Mouse (Mus musculus): ENCODE data around the gene Olfr279.
"Not testable (repeated sequence)": the region's sequence is repeated elsewhere in the genome, so short reads cannot be mapped to it uniquely, and the experiment has no call there.

Olfr279 gene

DNA sequence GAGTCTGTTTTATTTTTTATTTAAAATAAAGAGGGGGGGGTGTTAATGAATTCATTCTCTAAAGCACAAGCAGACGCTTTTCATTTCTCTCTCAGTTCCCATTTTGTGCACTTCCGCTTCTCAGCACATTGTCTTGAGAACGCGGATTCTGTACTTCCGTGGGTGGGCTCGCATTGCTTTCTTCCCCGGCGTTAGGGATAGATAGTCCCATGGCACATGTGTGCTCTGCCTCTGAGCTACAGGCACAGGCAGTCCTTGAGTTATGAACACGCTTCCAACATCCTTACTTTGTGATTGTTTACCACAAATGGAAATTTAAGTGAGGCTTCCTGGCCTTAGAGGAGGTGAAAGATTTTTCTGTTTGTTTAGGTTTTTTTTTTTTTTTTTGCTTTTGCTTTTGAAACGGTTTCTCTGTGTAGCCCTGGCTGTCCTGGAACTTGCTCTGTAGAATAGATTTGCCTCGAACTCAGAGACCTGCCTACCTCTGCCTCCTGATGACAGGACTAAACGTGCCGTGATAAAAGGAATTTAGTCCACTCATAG, 19.3 kb downstream of the Olfr279 start:
- DNase-seq (ENCODE audit: low spot score): no peak

GRCm38 (mm10) chr15:98512232-98512631, 20.0 kb downstream of the Olfr279 start:
- DNase-seq (ENCODE audit: low spot score): no peak

- peak; percentile 40 for DNase-seq (ENCODE audit: low spot score)
These were observed 20.7 kb downstream of the Olfr279 start for GRCm38 (mm10) chr15:98512799-98513321.

- DNase-seq (ENCODE audit: low spot score): not testable (repeated sequence)
These were observed 21.5 kb downstream of the Olfr279 start for GRCm38 (mm10) chr15:98513676-98514075.

- no peak for DNase-seq (ENCODE audit: low spot score)
These were observed 21.9 kb downstream of the Olfr279 start for GRCm38 (mm10) chr15:98514146-98514545.

DNA sequence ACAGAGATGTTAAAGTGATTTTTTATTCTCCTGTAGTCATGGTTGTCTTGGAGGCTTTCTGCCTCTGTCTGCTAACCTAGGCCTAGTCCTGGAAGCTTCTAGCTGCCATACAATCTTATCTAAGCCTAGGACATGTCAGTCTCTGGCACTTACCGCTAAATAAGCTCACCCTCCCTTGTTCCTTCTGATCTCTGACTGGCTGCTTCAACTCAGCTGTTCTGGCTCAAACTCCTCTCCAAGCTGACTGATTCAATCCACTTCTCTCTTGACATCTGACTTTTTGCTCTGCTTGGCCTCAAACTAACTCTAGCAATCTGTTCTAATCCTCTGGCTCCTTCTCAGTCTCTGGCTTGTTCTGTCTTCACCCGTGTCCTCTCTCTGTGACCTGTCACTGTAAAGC, 22.6 kb downstream of the Olfr279 start:
- not testable (repeated sequence) for DNase-seq (ENCODE audit: low spot score)

- peak; percentile 49 for DNase-seq (ENCODE audit: low spot score)
These were observed 25.5 kb downstream of the Olfr279 start for GRCm38 (mm10) chr15:98517380-98518355.

DNA sequence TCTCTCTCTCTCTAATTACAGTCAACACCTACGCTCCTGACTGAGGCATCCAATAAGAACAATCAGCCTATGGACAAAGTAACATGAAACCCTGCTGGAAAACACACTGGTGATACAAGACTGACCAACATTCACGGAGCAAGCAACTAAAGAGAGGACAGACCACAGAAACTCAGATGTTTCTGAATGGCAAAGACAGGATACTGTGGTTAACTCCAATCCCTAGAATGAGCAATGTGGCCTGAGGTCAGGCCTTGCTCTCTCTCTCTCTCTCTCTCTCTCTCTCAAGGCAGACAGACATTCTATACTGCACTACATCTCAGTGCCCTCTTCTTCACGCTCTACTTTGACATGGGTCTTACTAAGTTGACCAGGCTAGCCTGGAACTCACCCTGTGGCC, 29.0 kb downstream of the Olfr279 start:
- DNase-seq (ENCODE audit: low spot score): no peak

DNA sequence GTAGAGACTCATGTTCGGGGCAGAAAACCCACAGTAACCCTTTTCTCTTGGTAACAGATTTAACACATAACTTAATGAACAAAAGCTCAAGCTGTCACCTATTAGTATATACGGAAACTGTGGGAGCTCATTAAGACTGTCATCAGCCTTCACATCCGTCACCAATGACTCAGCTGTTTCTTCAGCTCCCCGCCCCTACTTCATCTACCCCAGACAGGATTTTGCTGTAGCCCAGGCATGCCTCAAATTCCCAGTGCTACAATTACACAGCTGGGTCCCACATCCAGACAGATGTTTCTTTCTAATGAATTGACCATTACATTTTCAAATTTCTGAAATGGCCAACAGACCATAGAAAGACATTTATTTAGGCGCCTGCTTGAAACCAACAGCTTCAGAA, 33.9 kb downstream of the Olfr279 start:
- no peak for DNase-seq (ENCODE audit: low spot score)

GRCm38 (mm10) chr15:98527056-98527771, 35.0 kb downstream of the Olfr279 start:
- no peak for DNase-seq (ENCODE audit: low spot score)

DNA sequence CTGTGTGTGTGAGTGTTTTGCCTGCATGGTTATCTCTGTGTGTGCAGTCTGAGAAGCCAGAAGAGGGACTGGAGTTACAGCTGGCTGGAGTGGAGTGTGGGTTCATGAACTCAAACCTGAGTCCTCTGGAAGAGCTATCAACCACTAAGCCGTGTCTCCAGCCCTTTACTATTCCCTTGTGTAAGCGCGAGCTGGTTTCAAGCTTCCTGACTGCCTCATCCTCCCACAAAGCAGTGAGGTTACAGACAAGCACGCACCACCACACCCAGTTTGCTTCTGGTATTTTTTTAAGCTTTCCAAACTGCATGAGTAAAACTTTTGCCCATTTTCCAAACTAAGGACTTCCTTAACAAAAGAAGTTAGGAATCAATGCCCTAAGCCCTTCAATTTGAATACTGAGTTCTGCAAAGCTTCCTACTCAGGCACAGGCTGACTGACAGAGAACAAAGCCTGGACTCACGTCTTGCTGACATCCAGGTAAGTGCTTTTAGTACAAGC, 35.9 kb downstream of the Olfr279 start:
- DNase-seq (ENCODE audit: low spot score): no peak

- DNase-seq (ENCODE audit: low spot score): no peak
These were observed 40.1 kb downstream of the Olfr279 start for GRCm38 (mm10) chr15:98532281-98532680.

GRCm38 (mm10) chr15:98533035-98533531, 40.9 kb downstream of the Olfr279 start:
- no peak for DNase-seq (ENCODE audit: low spot score)

- DNase-seq (ENCODE audit: low spot score): peak; percentile 88
These were observed 41.9 kb downstream of the Olfr279 start, which contains the start of gene Kansl2 for GRCm38 (mm10) chr15:98533881-98534627. TSS of gene Kansl2 (minus strand) at chr15:98534264.

GRCm38 (mm10) chr15:98535921-98536320, 43.7 kb downstream of the Olfr279 start:
- DNase-seq (ENCODE audit: low spot score): no peak

- DNase-seq (ENCODE audit: low spot score): no peak
These were observed 44.8 kb downstream of the Olfr279 start for GRCm38 (mm10) chr15:98536828-98537510.

- DNase-seq (ENCODE audit: low spot score): no peak
These were observed 45.7 kb downstream of the Olfr279 start for GRCm38 (mm10) chr15:98537923-98538322.

GRCm38 (mm10) chr15:98541064-98541463, 48.9 kb downstream of the Olfr279 start:
- DNase-seq (ENCODE audit: low spot score): no peak

- DNase-seq (ENCODE audit: low spot score): no peak
These were observed 51.1 kb downstream of the Olfr279 start for GRCm38 (mm10) chr15:98543341-98543740.

- DNase-seq (ENCODE audit: low spot score): no peak
These were observed 52.9 kb downstream of the Olfr279 start for GRCm38 (mm10) chr15:98545151-98545550.

DNA sequence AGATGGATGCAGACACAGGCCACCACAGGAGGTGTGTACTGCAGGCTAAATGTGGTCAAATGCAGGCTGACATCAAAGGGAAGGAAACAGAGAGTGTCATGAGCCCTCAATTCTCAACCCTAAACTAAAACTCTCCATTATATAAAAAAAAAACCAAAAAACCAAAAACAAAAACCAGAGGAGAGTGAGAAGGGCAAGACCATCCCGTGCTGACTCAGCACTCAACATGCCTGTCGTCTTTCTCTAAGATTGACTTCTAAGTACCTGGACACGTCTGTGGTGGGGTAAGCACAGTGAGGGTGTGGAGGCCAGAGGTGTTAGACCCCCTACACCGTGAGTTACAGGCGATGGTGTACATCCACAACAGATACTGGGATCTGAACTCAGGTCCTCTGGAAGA, 54.6 kb downstream of the Olfr279 start:
- DNase-seq (ENCODE audit: low spot score): no peak

Data from urinary bladder, postnatal 25 days (tissue).